Mouse (Mus musculus) heart, postnatal 0 days (tissue): ENCODE data around the gene Src. TPM values are rescaled to one million over a fixed set of nuclear protein-coding genes. Genes with fewer than 3 reads are reported as not detected.

Source experiments
- ATAC-seq: fragments of 200-750 bp; cut with Nextera tagmentation; 2 replicates; pipeline ENCODE4 v1.8.0; 2017; ENCODE audit warnings: low read depth, moderate number of reproducible peaks, moderate library complexity; ENCODE audit not compliant: insufficient read depth
- DNase-seq: peaks from one replicate; pipeline ENCODE4 v3.0.0-alpha.2; 2016; ENCODE audit warnings: low spot score
- H3K27ac ChIP-seq: fragments of 300-500 bp; sonication (generic); 2 replicates; pipeline ENCODE4 v1.5.1; 2014; ENCODE audit warnings: low read depth, mild to moderate bottlenecking
- H3K27me3 ChIP-seq: fragments of 300-500 bp; sonication (generic); 2 replicates; pipeline ENCODE4 v1.6.1; 2014; ENCODE audit warnings: low read length, mixed read lengths; ENCODE audit not compliant: control insufficient read depth, insufficient read depth
- H3K36me3 ChIP-seq: fragments of 300-500 bp; sonication (generic); replicated peaks from 2 replicates; pipeline ENCODE4 v1.6.1; 2014; ENCODE audit warnings: low read length, mixed read lengths; ENCODE audit not compliant: control insufficient read depth, insufficient read depth
- H3K4me1 ChIP-seq: fragments of 300-500 bp; sonication (generic); 2 replicates; pipeline ENCODE4 v1.6.1; 2014; ENCODE audit warnings: antibody characterized with exemption; ENCODE audit not compliant: control insufficient read depth, insufficient read depth
- H3K4me2 ChIP-seq: fragments of 300-500 bp; sonication (generic); 2 replicates; pipeline ENCODE4 v1.6.1; 2014; ENCODE audit warnings: low read depth, mild to moderate bottlenecking, low read length, moderate library complexity
- H3K4me3 ChIP-seq: fragments of 300-500 bp; sonication (generic); 2 replicates; pipeline ENCODE4 v1.5.1; 2014; ENCODE audit warnings: low read depth, low read length
- H3K9ac ChIP-seq: fragments of 300-500 bp; sonication (generic); replicated peaks from 2 replicates; pipeline ENCODE4 v1.6.1; 2014; ENCODE audit warnings: low read depth, low read length, mixed read lengths
- H3K9me3 ChIP-seq: fragments of 300-500 bp; sonication (generic); replicated peaks from 2 replicates; pipeline ENCODE4 v1.6.1; 2016; ENCODE audit warnings: low read length; ENCODE audit not compliant: control insufficient read depth
- CTCF ChIP-seq: IDR thresholded peaks from 2 replicates; pipeline ENCODE4 v1.5.1; 2016; ENCODE audit warnings: antibody characterized with exemption, control low read depth, low read depth
- EP300 ChIP-seq: IDR thresholded peaks from 2 replicates; pipeline ENCODE4 v1.6.1; 2016; ENCODE audit warnings: antibody characterized with exemption, low read depth
- WGBS: fragments of 180-500 bp; shearing (Covaris S2); extraction: QIAGEN DNeasy Blood & Tissue Kit; methylation state at CpG from one replicate; pipeline ENCODE4 v1.1.7; 2014; 5-methylcytosine and 5-hydroxymethylcytosine counted together
- polyA plus RNA-seq: library from polyadenylated mRNA; unstranded; fragments of >200 nt; fragmentation: Nextera tagmentation; extraction: Ambion mirVana; gene quantifications from 2 replicates; pipeline ENCODE4 v1.2.1, GENCODE M21; 2015
- total RNA-seq: library from RNA; depleted of rRNA; stranded (reverse); fragments of >200 nt; gene quantifications from 2 replicates; pipeline ENCODE4 v1.2.3, GENCODE M21; 2014; ENCODE audit warnings: low replicate concordance

Src gene
- total and polyA plus RNA-seq, 2 experiments from 2014 or later, result 2.9 to 14.2 TPM

GRCm38 (mm10) chr2:157500364-157500763 is 82.1 kb downstream of the Src start:
- 42% methylated on average over 2 of the region's 2 CpGs for WGBS
- TF ChIP-seq EP300, result no peak
- no peaks in the 10 kb centered on the region for H3K9me3 ChIP-seq
- no peaks in the 10 kb centered on the region for H3K36me3 ChIP-seq
- H3K9ac ChIP-seq, result no peak overlapping the region
- no peak overlapping the region for H3K4me3 ChIP-seq
- no peak overlapping the region for H3K4me2 ChIP-seq
- DNase-seq (no peak), ATAC-seq (no peak)
- H3K27me3 ChIP-seq, result peaks cover 6% of the 10 kb centered on the region; the same call in 1 of the 2 replicates
- no peak overlapping the region for H3K27ac ChIP-seq
- no peaks in the 10 kb centered on the region for H3K4me1 ChIP-seq

- TF ChIP-seq CTCF (no peak), EP300 (no peak)
- Histone ChIP-seq H3K27me3 (peaks cover 6% of the 10 kb centered on the region; the same call in 1 of the 2 replicates), H3K27ac (no peak overlapping the region), H3K9ac (no peak overlapping the region), H3K36me3 (no peaks in the 10 kb centered on the region), H3K4me3 (no peak overlapping the region), H3K4me1 (no peaks in the 10 kb centered on the region), H3K9me3 (no peaks in the 10 kb centered on the region), H3K4me2 (no peak overlapping the region)
- ATAC-seq (no peak), DNase-seq (no peak)
- WGBS, result 71% methylated on average over 4 of the region's 4 CpGs
Measured at GRCm38 (mm10) chr2:157501324-157501723, 83.1 kb downstream of the Src start.

- H3K4me2 ChIP-seq, result no peak overlapping the region
- H3K9ac ChIP-seq, result no peak overlapping the region
- no peak for ATAC-seq
- H3K27me3 ChIP-seq, result peaks cover 16% of the 10 kb centered on the region
- no peaks in the 10 kb centered on the region for H3K4me1 ChIP-seq
- no peak overlapping the region for H3K27ac ChIP-seq
- no peak overlapping the region for H3K4me3 ChIP-seq
- H3K9me3 ChIP-seq, result no peaks in the 10 kb centered on the region
- no peak for DNase-seq
- no peaks in the 10 kb centered on the region for H3K36me3 ChIP-seq
- WGBS, result 22% methylated on average over 14 of the region's 14 CpGs
- no peak for TF ChIP-seq CTCF
Measured at GRCm38 (mm10) chr2:157506779-157507178, 88.5 kb downstream of the Src start.

- peaks cover 19% of the 10 kb centered on the region for H3K27me3 ChIP-seq
- 68% methylated on average over 5 of the region's 5 CpGs for WGBS
Measured at GRCm38 (mm10) chr2:157509182-157509581, 90.9 kb downstream of the Src start.

GRCm38 (mm10) chr2:157510031-157510430 is 91.8 kb downstream of the Src start:
- TF ChIP-seq EP300 (no peak), CTCF (no peak)
- Histone ChIP-seq H3K27me3 (peaks cover 16% of the 10 kb centered on the region; the same call in 1 of the 2 replicates), H3K4me2 (no peak overlapping the region), H3K9me3 (no peaks in the 10 kb centered on the region), H3K9ac (no peak overlapping the region), H3K4me1 (no peaks in the 10 kb centered on the region), H3K27ac (no peak overlapping the region), H3K4me3 (no peak overlapping the region), H3K36me3 (no peaks in the 10 kb centered on the region)
- DNase-seq (no peak), ATAC-seq (no peak)
- 68% methylated on average over 4 of the region's 4 CpGs for WGBS

More at GRCm38 (mm10) chr2:157509182-157509581, 90.9 kb downstream of the Src start:
- Histone ChIP-seq H3K9me3 (no peaks in the 10 kb centered on the region), H3K4me1 (no peaks in the 10 kb centered on the region), H3K27ac (no peak overlapping the region), H3K4me3 (no peak overlapping the region), H3K9ac (no peak overlapping the region), H3K4me2 (no peak overlapping the region), H3K36me3 (no peaks in the 10 kb centered on the region)
- ATAC-seq (no peak), DNase-seq (no peak)
- TF ChIP-seq EP300 (no peak), CTCF (no peak)

GRCm38 (mm10) chr2:157512859-157513258 is 94.6 kb downstream of the Src start:
- H3K9ac ChIP-seq, result no peak overlapping the region
- no peak overlapping the region for H3K4me3 ChIP-seq
- H3K27me3 ChIP-seq, result 0 out of 2 replicates have a peak, but pooled peaks cover 7% of the 10 kb centered on the region
- no peaks in the 10 kb centered on the region for H3K9me3 ChIP-seq
- no peak overlapping the region for H3K27ac ChIP-seq
- no peak overlapping the region for H3K4me2 ChIP-seq
- TF ChIP-seq CTCF (no peak), EP300 (no peak)
- WGBS, result 85% methylated on average over 9 of the region's 9 CpGs
- H3K36me3 ChIP-seq, result no peaks in the 10 kb centered on the region
- DNase-seq (no peak), ATAC-seq (no peak)
- H3K4me1 ChIP-seq, result no peaks in the 10 kb centered on the region
